Mouse (Mus musculus) mesoderm, embryonic 11.5 days (tissue): ENCODE results near the gene Tmem234.

Experiments used
- DNase-seq: peaks from one replicate; pipeline ENCODE4 v3.0.0-alpha.2; 2012; ENCODE audit warnings: low read depth, low spot score

The Tmem234 gene

GRCm38 (mm10) chr4:129578466-129578865 lies 22.0 kb upstream of the Tmem234 start, which contains the start of gene Fam167b:
Gene Fam167b, minus strand, starts transcription at chr4:129578549.
- DNase-seq: no peak

- no peak for DNase-seq
These were observed 20.1 kb upstream of the Tmem234 start for GRCm38 (mm10) chr4:129580347-129580746.

- no peak for DNase-seq
These were observed 18.2 kb upstream of the Tmem234 start for GRCm38 (mm10) chr4:129582251-129582650.

- no peak for DNase-seq
These were observed 16.1 kb upstream of the Tmem234 start for GRCm38 (mm10) chr4:129584370-129584769.

GRCm38 (mm10) chr4:129584884-129585608 lies 15.4 kb upstream of the Tmem234 start:
- peak; percentile 76 for DNase-seq

GRCm38 (mm10) chr4:129585773-129586172 lies 14.7 kb upstream of the Tmem234 start:
- DNase-seq: no peak

GRCm38 (mm10) chr4:129586943-129587342 lies 13.5 kb upstream of the Tmem234 start:
- no peak for DNase-seq

- DNase-seq: no peak
These were observed 11.6 kb upstream of the Tmem234 start for GRCm38 (mm10) chr4:129588865-129589264.

- peak; percentile 89 for DNase-seq
These were observed 8.1 kb downstream of the Tmem234 start for GRCm38 (mm10) chr4:129608426-129609025.

- DNase-seq: no peak
These were observed 8.7 kb downstream of the Tmem234 start for GRCm38 (mm10) chr4:129609139-129609631.

GRCm38 (mm10) chr4:129610026-129610425 lies 9.6 kb downstream of the Tmem234 start:
- no peak for DNase-seq

- no peak for DNase-seq
These were observed 10.0 kb downstream of the Tmem234 start for GRCm38 (mm10) chr4:129610472-129610871.

- DNase-seq: no peak
These were observed 13.6 kb downstream of the Tmem234 start, which contains the start of gene Dcdc2b for GRCm38 (mm10) chr4:129614093-129614492. Gene Dcdc2b, minus strand, starts transcription at chr4:129614257.

- no peak for DNase-seq
These were observed 15.4 kb downstream of the Tmem234 start for GRCm38 (mm10) chr4:129615801-129616290.

- no peak for DNase-seq
These were observed 16.2 kb downstream of the Tmem234 start for GRCm38 (mm10) chr4:129616631-129617030.

- no peak for DNase-seq
These were observed 16.7 kb downstream of the Tmem234 start for GRCm38 (mm10) chr4:129617121-129617641.

GRCm38 (mm10) chr4:129618031-129618430 lies 17.6 kb downstream of the Tmem234 start:
- DNase-seq: no peak

GRCm38 (mm10) chr4:129618786-129619691 lies 18.6 kb downstream of the Tmem234 start, which contains the start of gene Iqcc:
Gene Iqcc, minus strand, starts transcription at chr4:129619099.
- peak; percentile 93 for DNase-seq

- DNase-seq: no peak
These were observed 20.2 kb downstream of the Tmem234 start for GRCm38 (mm10) chr4:129620419-129621282.

GRCm38 (mm10) chr4:129621283-129621841 lies 20.9 kb downstream of the Tmem234 start:
- DNase-seq: no peak
